Mouse (Mus musculus): ENCODE data around the gene Acat2.

DNA sequence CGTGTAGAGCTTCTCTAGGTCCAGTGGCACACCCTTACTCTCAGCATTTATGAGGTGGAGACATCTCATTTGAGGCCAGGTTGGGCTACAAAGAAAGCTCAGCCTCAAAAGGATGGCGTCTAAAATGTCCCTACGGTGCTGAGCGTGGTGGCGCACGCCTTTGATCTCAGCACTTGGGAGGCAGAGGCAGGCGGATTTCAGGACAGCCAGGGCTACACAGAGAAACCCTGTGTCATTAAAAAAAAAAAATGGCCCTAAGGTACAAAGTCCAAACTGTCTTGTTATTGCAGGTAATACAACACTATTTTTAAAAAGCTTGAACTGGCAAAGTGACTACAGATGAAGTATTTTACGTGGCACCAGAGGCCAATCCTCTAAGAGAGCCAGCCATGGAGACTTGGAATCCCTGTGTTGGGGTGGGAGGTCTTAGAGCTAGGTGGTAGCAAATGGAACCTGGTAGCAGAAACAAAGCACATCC lies 34.8 kb downstream of the Acat2 start:
- TF ChIP-seq POLR2A (IDR thresholded peaks at IDR 0.05; ENCODE audit: insufficient read depth, low read depth, low read length) (no peak), CTCF (IDR thresholded peaks at IDR 0.05; ENCODE audit: insufficient read depth, low read depth, low read length) (no peak)
